In the genomic region with DNA sequence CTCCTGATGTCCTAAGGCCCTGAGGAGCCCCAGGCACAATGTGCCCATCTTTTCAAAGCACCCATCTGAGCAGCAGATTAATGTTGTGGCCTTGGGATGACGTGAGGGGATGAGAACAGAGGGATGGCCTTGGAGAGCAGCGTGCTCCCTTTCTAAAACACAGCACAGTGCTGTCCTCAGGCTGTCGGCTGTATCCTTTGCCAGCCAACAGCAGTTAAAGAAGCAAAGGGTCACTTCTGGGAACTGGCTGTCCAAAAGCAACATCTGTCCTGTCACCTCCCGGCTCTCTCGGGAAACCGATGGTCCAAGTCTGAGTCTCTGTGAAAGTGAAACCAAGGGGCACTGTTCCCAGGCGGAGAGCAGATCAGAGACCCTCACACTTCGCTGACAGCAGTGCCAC, we compare ENCODE assay signal across 9 mouse cellular contexts. TPM values are rescaled to one million over a fixed set of nuclear protein-coding genes. Genes with fewer than 3 reads are reported as not detected.
DNase-seq lines count a peak whose midpoint lies in the region; ATAC-seq lines count a peak whose summit lies in the region.
"Had no signal": no experiment of that assay in that cellular context is flagged by ENCODE, and none has a peak within 500 bp of the region (broad histone marks: within the 10 kb centered on the region; RNA-seq: fewer than 3 reads in every experiment).

No protein-coding gene starts in this region.

- WGBS in limb, embryonic 13.5 days: 72% methylated on average over 8 of the region's 8 CpGs
- WGBS in limb, embryonic 10.5 days: 70% methylated on average over 8 of the region's 8 CpGs

- no peak overlapping the region for H3K27ac ChIP-seq in limb, embryonic 13.5 days
- H3K27ac ChIP-seq in limb, embryonic 10.5 days: no peak overlapping the region
- H3K27ac ChIP-seq: embryonic facial prominence, embryonic 12.5 days; neural tube, embryonic 12.5 days had no signal

- peak overlapping the region; percentile 31; the same call in 1 of the 2 replicates for H3K9ac ChIP-seq in limb, embryonic 13.5 days
- H3K9ac ChIP-seq: embryonic facial prominence, embryonic 12.5 days; neural tube, embryonic 12.5 days had no signal

- no peaks in the 10 kb centered on the region for H3K9me3 ChIP-seq in limb, embryonic 13.5 days
- no peaks in the 10 kb centered on the region for H3K9me3 ChIP-seq in limb, embryonic 10.5 days (replicated peaks)
- H3K9me3 ChIP-seq: embryonic facial prominence, embryonic 12.5 days; neural tube, embryonic 12.5 days had no signal

- no peaks in the 10 kb centered on the region for H3K36me3 ChIP-seq in limb, embryonic 13.5 days
- H3K36me3 ChIP-seq in limb, embryonic 10.5 days: no peaks in the 10 kb centered on the region
- H3K36me3 ChIP-seq: embryonic facial prominence, embryonic 12.5 days; neural tube, embryonic 12.5 days had no signal

- no peak overlapping the region for H3K4me2 ChIP-seq in limb, embryonic 13.5 days (replicated peaks)
- H3K4me2 ChIP-seq: embryonic facial prominence, embryonic 12.5 days; neural tube, embryonic 12.5 days had no signal

- DNase-seq in limb, embryonic 10.5 days (ENCODE audit: low spot score): no peak
- peak; percentile 28 to 33 for DNase-seq in heart, adult 9 months (ENCODE audit: low spot score in 2 of 2)
- peak; percentile 11 to 14 for DNase-seq in kidney, postnatal 36 days
- no peak for DNase-seq in frontal cortex, adult 2 months (ENCODE audit: extremely low spot score in 1 of 2, low spot score in 1 of 2)
- no peak for DNase-seq in embryo, embryonic 9.5 days (ENCODE audit: extremely low spot score)
- no peak for DNase-seq in right cerebral cortex, postnatal 36 days (ENCODE audit: low spot score in 2 of 2)

- H3K4me1 ChIP-seq in limb, embryonic 13.5 days: peaks cover 5% of the 10 kb centered on the region; the same call in 1 of the 2 replicates
- peaks cover 23% of the 10 kb centered on the region for H3K4me1 ChIP-seq in limb, embryonic 10.5 days
- H3K4me1 ChIP-seq: neural tube, embryonic 12.5 days had no signal

- H3K27me3 ChIP-seq in limb, embryonic 13.5 days: no peaks in the 10 kb centered on the region
- H3K27me3 ChIP-seq in limb, embryonic 10.5 days (ENCODE audit: low read depth, poor library complexity, severe bottlenecking): no peaks in the 10 kb centered on the region
- H3K27me3 ChIP-seq: embryonic facial prominence, embryonic 12.5 days; neural tube, embryonic 12.5 days had no signal

- ATAC-seq in limb, embryonic 13.5 days (ENCODE audit: low FRiP score, low read depth): no peak

- H3K4me3 ChIP-seq in limb, embryonic 13.5 days: no peak overlapping the region
- no peak overlapping the region for H3K4me3 ChIP-seq in limb, embryonic 10.5 days
- H3K4me3 ChIP-seq: embryonic facial prominence, embryonic 12.5 days; neural tube, embryonic 12.5 days had no signal

RNA-seq across cellular contexts. Expression of a gene that starts 20.0 kb away (rescaled TPM):
- 47.7 and 51.2 TPM in 2 replicates for polyA plus RNA-seq in limb, embryonic 13.5 days (2015; fragmentation: Nextera tagmentation; extraction: Ambion mirVana)
- polyA plus RNA-seq in limb, embryonic 10.5 days (2016; fragmentation: Nextera tagmentation; extraction: Ambion mirVana): 27.3 and 37.2 TPM in 2 replicates
- polyA plus RNA-seq in frontal cortex, adult 2 months (2012; rRNA removed): 34.9 and 38.9 TPM in 2 replicates

Comparison
In these comparisons a context has a peak if more than half of its experiments do, and no peak if none do; other contexts are left out.
1. DNase-seq: peak in heart, adult 9 months (2 of 2) and kidney, postnatal 36 days (2 of 2); none in limb, embryonic 10.5 days (single experiment), frontal cortex, adult 2 months (0 of 2), embryo, embryonic 9.5 days (single experiment) and right cerebral cortex, postnatal 36 days (0 of 2).